Mouse (Mus musculus) thymus, postnatal 14 days (tissue): Measurements from ENCODE around the gene Palm2.

ENCODE experiments used
- DNase-seq: peaks from one replicate; pipeline ENCODE4 v3.0.0; 2021

Gene Palm2

DNA sequence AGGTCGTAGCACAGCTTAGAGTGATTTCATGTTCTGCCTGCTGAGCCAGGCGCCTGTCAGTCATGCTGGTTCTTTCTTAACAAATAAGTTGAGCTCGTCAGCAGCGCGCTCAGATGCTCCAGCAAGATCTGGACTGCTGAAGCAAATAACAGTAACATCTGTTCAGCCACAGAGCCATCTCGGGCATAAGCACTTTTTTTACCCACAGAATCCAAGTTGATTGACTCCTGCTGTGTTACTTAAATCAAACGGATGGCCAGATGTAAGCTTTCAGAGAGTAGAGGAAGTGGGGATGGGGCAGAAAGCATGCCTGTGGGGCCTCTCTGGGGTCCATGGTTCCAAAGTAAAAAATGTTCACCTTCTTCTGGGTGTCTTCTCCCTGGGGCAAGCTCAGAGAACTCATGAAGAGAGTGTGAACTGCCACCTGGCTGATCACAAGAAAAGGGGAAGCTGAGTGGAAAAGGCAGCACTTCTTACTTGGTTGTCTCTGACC is 286.9 kb downstream of the Palm2 start:
- peak; percentile 56 for DNase-seq

DNA sequence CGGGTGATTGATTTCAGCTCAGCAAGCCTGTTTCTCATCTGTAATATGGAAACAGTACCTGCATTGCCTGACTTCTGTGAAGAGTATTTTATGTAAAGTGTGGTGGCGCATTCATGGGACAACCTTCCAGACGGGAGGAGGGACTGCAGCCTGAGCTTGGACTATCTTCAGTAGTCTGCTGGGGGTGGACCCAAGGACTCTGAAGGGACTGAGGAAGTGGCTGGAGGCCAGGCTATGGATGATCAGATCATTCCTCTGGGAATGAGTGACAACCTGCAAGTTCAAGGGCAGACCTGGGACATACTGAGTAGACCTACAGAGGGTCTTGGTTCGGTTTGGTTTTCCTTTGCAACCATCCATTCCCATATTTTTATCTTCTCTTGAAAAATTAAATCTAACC is 288.2 kb downstream of the Palm2 start:
- DNase-seq, result no peak

DNA sequence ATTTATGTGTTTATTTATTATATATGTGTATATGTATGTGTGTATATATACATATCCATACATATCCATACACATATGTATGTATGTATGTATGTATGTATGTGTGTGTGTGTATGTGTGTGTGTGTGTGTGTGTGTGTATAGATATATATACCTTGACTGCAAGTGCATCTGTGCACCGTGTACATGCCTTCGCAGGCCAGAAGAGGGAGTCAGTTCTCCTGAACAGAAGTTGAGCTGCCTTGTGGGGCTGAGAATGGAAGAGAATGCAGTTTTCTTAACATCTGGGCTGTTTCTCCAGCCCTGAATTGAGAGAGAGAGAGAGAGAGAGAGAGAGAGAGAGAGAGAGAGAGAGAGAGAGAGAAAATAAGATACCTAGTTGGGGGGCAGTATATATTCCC is 289.6 kb downstream of the Palm2 start:
- peak; percentile 53 for DNase-seq

DNA sequence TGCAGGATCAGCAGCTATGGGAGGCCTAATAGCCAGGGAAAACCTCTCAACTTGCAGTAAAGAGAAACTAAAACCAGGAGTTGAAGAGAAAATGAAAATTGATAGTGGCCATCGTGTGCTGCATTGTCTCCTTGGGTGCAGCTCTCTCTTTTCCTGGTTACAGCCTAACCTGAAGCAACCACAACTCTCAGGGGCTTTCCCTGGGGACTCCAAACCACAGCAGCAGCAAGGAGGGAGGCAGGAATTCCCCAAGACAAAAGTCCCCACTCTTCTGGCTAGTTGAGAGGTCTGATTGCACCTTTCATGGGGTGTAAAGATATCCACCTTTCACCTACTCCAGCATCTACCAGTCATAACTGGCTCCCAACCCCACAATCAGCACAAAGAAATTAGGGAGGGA is 291.5 kb downstream of the Palm2 start:
- no peak for DNase-seq

DNA sequence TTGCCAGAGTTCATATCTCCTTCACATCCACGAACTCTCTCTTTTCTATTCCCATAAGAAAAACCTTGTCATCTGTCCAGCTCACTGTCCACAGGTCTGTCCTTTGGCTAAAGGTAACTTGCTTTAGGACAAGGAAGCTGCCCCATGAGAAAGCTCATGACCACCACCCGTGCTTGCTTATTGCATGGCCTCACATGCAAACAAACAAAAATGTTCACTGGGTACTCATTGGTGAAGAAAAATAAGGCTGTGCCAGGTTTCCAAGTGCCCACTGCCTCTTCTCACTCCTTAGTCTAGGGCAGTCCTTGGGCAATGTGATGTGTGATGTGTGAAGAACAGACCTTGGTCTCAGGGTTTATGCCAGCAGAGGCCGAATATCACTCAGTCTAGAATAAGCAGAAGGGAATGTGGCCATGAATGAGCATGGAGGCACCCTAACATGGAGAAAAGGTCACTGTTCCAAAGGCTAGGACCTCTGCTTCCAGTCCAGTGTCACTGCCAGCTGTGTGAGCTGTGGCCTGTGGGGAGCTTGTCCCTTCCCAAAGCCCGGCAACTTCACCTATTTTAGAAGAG is 294.6 kb downstream of the Palm2 start:
- no peak for DNase-seq

DNA sequence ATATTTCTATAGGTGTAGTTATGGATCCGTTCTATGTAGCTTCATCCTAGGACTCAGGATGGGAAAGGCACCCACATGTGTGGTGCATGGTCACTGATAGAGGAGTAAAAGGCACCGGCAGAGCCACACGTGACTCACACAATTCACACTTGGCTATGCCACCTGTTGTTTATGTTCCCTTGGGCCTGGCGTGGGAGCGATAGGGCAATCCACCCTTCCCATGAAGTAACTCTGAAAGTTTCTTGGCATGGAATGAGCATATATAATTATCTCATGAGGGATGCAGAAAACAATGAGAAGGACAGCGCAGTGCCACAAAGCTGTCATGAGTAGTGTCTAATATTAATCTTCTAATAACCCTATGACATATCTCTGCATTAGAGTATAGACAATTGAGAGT is 296.0 kb downstream of the Palm2 start:
- DNase-seq, result no peak

DNA sequence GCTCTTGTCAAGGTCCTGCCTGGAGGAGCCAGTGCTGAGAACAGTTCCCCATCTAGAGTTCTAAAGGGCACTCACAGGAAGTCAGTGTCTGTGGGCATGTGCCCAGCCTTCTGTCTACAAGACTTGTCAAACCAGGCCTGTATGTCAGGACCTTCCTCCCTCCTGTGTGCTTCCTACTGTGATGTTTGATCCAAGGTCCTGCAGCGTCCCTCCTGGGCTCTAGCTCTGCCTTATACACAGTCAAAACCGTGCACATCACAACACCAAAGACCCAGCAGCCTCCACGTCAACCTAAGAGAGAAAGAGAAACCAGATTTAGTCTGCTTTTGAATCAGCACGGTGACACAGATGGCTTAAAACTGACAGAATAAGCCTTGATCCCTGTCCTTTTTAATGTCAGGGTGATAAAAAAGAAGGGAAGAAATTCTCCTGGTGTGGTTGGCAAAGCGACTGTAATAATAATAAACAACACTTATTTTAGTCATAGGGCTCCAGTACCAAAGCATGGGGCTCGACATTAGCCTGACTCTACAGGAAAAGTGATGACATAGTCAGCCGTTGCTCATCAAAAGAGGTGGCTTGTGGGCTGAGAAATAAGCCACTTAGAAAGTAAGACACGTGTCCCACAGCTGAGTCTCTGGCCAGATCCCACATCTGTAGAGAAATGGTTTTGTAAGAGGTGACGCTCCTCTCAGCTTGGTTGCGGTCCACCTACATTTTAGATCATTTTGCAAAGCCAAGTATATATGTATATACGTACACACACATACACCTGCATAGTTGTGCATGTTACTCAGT is 297.0 kb downstream of the Palm2 start:
- DNase-seq, result no peak

DNA sequence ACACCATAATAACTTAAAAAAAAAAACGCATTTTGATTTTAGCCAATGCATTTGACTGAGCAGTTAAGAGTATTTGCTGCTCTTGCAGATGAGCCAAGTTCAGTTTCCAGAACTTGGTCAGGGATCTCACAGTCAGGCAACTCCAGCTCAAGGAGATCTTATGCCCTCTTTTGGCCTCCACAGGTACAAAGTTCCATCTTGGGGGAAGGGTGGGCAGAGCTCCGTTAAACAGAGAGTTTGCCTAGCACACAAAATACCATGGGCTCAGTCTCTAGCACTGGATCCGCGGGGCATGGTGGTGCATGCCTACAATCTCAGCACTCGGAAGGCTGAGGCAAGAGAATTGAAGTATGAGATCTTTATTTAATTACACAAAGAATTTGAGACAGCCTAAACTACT is 298.3 kb downstream of the Palm2 start:
- DNase-seq, result no peak

DNA sequence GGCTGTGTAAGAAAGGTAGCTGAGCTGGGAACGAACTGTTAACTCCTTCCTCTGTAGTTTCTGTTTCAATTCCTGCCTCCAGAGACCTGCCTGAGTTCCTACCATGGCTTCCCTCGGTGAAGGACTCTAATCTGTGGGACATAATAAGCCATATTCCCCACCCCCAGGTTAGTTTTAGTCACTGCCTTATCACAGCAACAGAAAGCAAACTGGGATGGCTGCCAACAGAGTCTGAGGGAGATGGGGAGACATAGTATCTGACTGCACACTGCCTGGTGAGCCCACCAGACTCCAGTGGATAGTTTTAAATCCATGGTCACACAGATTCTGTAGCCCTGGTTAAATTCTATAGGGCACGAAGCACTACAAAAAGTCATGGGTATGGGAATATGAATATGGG is 299.4 kb downstream of the Palm2 start:
- DNase-seq, result no peak

DNA sequence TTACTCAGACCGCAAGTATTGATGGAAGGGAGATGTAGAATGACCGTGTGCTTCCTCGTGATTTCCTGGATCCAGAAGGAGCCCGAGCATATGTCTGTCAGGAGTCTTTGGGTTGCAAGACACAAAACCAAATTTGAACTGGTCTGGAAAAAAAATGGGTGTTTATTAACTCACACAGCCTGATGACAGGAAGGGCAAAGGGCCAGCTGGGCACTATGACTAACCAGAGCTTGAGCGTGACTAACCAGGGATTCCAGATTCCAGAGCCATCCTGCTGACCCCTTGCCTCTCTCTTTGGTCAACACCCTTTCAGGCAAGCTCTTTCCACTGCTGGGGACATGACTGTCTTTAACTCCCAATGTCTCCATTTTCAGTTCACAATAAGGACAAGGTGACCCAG is 301.4 kb downstream of the Palm2 start:
- DNase-seq, result no peak

DNA sequence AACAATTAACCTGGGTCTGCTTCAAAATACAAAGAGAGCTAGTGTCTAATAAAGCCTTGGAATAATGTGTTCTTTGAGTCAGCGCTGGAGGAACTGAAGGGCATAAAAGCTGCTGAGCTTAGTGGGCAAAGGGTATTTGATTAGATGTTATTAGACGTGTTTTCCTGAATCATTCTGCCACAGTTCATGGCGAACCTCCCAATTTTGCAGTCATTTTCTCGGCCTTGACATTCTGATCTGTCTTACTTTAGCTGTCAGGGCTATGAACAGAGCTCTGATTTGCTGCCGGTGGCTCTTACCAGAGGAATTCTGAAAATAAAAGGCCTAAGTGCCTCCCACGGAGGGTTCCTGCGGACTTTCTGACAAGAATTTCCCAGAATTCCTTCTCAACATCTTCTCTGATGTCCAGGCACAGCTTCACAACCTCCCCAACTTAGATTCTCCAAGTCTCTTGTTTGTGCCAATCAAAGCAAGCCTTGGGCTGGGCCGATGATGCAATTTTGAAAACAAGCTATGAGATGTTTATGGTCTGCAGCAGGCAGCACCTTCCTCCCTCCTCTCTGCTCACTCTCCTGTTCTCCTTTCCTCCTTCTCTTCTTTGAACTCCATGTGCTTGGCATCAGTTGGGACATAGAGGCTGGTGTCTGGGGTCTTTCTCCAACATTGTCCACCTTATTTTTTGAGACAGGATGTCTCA is 305.0 kb downstream of the Palm2 start:
- DNase-seq, result no peak

DNA sequence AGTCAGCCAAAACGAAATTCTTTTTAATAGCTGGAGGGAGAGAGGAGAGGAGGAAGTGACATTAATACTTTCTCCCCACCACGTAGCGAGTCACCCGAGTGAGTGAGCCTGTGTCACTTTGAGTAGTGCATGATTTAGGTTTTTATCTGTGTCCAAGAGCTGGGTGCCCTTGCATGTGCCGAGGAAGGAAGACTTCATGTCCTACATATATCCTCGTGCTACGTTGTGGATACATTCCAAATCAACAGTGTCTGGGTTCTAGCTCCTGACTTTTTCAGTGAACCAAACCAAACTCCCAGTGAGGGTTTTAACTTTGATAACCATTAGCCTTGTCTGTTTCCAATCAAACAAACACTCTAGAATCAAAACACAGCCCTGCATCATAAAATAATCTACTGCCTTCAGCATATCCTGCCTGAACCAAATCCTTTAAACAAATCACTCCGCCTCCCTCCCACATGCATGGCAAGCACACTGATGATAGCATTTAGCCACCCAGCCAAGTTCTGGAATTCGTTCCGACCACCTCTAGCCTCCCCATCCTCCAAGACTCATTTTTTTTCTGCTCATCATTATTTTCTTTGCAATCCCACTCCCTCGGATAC is 309.4 kb downstream of the Palm2 start:
- DNase-seq, result no peak

DNA sequence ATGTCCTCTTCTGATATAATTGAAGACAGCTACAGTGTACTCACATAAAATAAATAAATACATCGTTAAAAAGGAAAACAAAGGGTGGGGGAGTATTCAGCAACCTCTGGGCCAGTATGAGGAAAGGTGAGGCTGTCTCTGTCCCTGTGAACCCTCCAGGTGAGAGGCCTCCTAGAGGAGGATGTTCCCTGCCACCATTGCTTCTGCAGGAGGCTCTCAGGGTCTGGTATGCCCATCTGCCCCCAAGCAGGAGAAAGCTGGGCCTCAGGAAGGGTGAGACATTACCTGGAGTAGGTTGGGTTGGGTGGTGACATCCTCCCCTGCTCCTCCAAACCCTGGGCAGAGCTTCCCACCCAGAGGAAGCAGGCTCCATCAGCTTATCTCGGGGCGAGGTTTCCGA is 316.6 kb downstream of the Palm2 start:
- DNase-seq, result no peak

DNA sequence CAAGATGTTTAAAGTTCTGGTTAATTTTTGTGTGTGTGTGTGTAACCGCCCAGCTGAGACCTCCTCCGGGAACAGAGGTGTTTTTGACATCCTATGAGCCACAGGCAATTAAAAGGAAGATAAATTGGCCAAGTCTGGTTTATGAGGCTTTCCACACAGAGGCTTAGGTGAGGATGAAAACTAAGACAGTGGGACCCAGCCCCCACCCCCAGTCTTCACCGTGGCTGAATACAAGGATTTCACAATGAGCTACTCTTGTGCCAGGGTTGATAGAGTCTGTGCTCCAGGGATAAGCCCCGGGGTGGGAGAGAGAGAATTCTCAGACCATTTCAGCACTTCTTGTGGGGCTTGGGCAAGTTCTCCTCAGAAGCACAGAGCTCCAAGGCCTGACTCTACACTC is 317.0 kb downstream of the Palm2 start:
- no peak for DNase-seq

DNA sequence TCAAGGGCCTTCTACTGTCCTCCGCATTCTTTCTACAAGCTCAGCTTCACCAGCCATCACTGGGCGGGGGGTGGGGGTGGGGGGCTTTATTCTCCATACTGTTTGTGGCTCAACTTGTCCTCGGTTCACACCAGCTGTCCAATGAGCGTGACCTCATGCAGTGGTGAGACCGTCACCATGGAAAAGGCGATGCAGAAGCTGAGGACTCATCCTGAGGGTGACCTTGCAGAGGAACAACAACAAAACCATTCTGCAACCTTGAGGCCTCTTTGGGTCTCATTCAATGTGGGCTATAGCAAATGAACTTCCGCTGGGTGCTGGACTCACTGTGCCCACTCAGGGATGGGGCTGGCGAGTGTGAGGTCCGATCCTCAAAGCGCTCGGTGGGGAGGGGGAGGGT is 317.5 kb downstream of the Palm2 start:
- DNase-seq, result no peak

DNA sequence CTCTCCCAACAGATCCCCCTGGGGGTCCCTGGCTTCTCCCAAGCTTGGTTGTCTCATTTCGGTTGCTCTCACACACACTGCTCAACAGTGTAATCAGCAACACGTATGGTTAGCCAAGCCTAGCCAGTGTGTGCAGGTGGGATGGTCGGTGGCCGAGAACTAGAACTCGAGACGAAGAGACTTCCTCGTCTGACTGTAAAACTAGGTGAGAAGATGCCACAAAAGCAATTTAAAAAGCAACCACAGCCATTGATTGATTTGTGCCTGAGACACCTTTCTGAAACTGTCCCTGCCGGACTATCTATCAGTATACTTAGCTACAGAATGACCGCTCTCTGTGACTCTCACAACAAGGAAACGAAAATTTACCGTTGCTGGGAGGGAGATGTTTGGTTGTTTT is 321.0 kb downstream of the Palm2 start:
- no peak for DNase-seq

DNA sequence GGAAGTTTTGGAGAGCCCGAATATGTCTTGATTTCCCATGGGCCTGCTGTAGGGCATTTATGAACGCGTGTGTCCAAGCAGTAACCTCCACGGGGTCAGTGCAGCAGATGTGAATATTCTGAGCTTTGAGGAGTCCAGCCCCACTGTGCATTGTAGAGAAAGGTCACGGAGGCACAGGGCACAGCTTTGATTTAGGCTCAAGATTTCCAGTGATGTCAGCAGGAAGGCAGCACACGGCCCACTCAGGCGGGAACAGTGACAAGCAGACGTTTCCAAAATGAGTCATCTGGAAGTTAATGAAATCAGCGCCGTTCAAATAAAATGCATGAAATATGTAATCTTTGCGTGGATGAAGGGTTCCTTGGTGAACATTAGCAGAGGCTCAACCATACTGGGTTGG is 323.9 kb downstream of the Palm2 start:
- no peak for DNase-seq
